14 mouse cellular contexts compared by ENCODE assay signal in genomic region chr17:50627658-50628057, GRCm38 (mm10).
A peak's percentile ranks its signal among the peaks of the same experiment; 100 is the strongest.
DNase-seq lines count a peak whose midpoint lies in the region; ATAC-seq and TF ChIP-seq lines count a peak whose summit lies in the region.
"Had no signal": no experiment of that assay in that cellular context is flagged by ENCODE, and none has a peak within 500 bp of the region (broad histone marks: within the 10 kb centered on the region; RNA-seq: fewer than 3 reads in every experiment).

No protein-coding gene starts in this region.

- H3K4me2 ChIP-seq in kidney, postnatal 0 days (ENCODE audit: low read length), result no peak overlapping the region
- H3K4me2 ChIP-seq in intestine, postnatal 0 days (replicated peaks; ENCODE audit: low read depth), result no peak overlapping the region
- H3K4me2 ChIP-seq: heart, embryonic 15.5 days had no signal

- H3K27me3 ChIP-seq in kidney, postnatal 0 days (ENCODE audit: insufficient read depth, low read length), result no peaks in the 10 kb centered on the region
- H3K27me3 ChIP-seq in intestine, postnatal 0 days (replicated peaks; ENCODE audit: control insufficient read depth, insufficient read depth, low read length), result no peaks in the 10 kb centered on the region
- H3K27me3 ChIP-seq: heart, embryonic 15.5 days had no signal

- 92% methylated on average over 3 of the region's 3 CpGs for WGBS in kidney, postnatal 0 days
- 90% methylated on average over 3 of the region's 3 CpGs for WGBS in intestine, postnatal 0 days

- no peaks in the 10 kb centered on the region for H3K36me3 ChIP-seq in kidney, postnatal 0 days (ENCODE audit: insufficient read depth, low read length)
- H3K36me3 ChIP-seq in intestine, postnatal 0 days (ENCODE audit: control insufficient read depth, insufficient read depth), result no peaks in the 10 kb centered on the region
- H3K36me3 ChIP-seq: G1E; heart, embryonic 15.5 days had no signal

- H3K4me1 ChIP-seq in kidney, postnatal 0 days (replicated peaks; ENCODE audit: insufficient read depth, low read length), result no peaks in the 10 kb centered on the region
- H3K4me1 ChIP-seq in intestine, postnatal 0 days (replicated peaks; ENCODE audit: control insufficient read depth, insufficient read depth, low read length), result 0 out of 2 replicates have a peak, but pooled peaks cover 2% of the 10 kb centered on the region

- 0 out of 2 replicates have a peak, but pooled peaks have one; percentile 25 for ATAC-seq in kidney, postnatal 0 days (replicated peaks; ENCODE audit: low FRiP score, low read depth)
- ATAC-seq in intestine, postnatal 0 days, result peak; percentile 53; the same call in 1 of the 2 replicates

- H3K9me3 ChIP-seq in kidney, postnatal 0 days (replicated peaks; ENCODE audit: low read length), result no peaks in the 10 kb centered on the region
- H3K9me3 ChIP-seq in intestine, postnatal 0 days (ENCODE audit: control insufficient read depth), result no peaks in the 10 kb centered on the region
- H3K9me3 ChIP-seq: heart, embryonic 15.5 days had no signal

- no peak for TF ChIP-seq CTCF in kidney, postnatal 0 days (IDR thresholded peaks at IDR 0.05; ENCODE audit: low read depth)
- no peak for TF ChIP-seq CTCF in intestine, postnatal 0 days (IDR thresholded peaks at IDR 0.05; ENCODE audit: low read depth)

- H3K9ac ChIP-seq in kidney, postnatal 0 days (ENCODE audit: low read depth, low read length), result no peak overlapping the region
- no peak overlapping the region for H3K9ac ChIP-seq in intestine, postnatal 0 days (ENCODE audit: low read depth, low read length)
- H3K9ac ChIP-seq: heart, embryonic 15.5 days had no signal

- no peak for DNase-seq in kidney, postnatal 0 days (ENCODE audit: low spot score)
- DNase-seq in kidney, postnatal 14 days, result no peak
- DNase-seq in CD4-positive helper T cell, adult 2 months (ENCODE audit: low read depth, low spot score), result peak; percentile 14
- peak; percentile 40 for DNase-seq in ZHBTc4 (ENCODE audit: low read depth, low spot score)
- no peak for DNase-seq in cerebellum, adult 8-10 months
- no peak for DNase-seq in heart, adult 9 months (ENCODE audit: low spot score in 2 of 2)
- DNase-seq in right cerebral cortex, adult 2 months (ENCODE audit: low spot score in 2 of 2), result no peak
- DNase-seq: adrenal gland, adult 2 months; cerebellum, adult 11 months; kidney, postnatal 36 days; thymus, adult 18-20 months had no signal

- H3K4me3 ChIP-seq in kidney, postnatal 0 days (replicated peaks; ENCODE audit: low read depth, low read length), result no peak overlapping the region
- H3K4me3 ChIP-seq in intestine, postnatal 0 days (ENCODE audit: low read depth, low read length), result no peak overlapping the region
- H3K4me3 ChIP-seq: heart, embryonic 15.5 days had no signal

- no peak overlapping the region for H3K27ac ChIP-seq in kidney, postnatal 0 days
- no peak overlapping the region for H3K27ac ChIP-seq in intestine, postnatal 0 days (ENCODE audit: low read depth, low read length)
- H3K27ac ChIP-seq: heart, embryonic 15.5 days had no signal

Comparison
In these comparisons a context has a peak if more than half of its experiments do, and no peak if none do; other contexts are left out.
1. DNase-seq: peak in CD4-positive helper T cell, adult 2 months (single experiment) and ZHBTc4 (single experiment); none in kidney, postnatal 0 days (single experiment), kidney, postnatal 14 days (single experiment), cerebellum, adult 8-10 months (single experiment), heart, adult 9 months (0 of 2) and right cerebral cortex, adult 2 months (0 of 2).